8 mouse cellular contexts compared by ENCODE assay signal in the genomic region with DNA sequence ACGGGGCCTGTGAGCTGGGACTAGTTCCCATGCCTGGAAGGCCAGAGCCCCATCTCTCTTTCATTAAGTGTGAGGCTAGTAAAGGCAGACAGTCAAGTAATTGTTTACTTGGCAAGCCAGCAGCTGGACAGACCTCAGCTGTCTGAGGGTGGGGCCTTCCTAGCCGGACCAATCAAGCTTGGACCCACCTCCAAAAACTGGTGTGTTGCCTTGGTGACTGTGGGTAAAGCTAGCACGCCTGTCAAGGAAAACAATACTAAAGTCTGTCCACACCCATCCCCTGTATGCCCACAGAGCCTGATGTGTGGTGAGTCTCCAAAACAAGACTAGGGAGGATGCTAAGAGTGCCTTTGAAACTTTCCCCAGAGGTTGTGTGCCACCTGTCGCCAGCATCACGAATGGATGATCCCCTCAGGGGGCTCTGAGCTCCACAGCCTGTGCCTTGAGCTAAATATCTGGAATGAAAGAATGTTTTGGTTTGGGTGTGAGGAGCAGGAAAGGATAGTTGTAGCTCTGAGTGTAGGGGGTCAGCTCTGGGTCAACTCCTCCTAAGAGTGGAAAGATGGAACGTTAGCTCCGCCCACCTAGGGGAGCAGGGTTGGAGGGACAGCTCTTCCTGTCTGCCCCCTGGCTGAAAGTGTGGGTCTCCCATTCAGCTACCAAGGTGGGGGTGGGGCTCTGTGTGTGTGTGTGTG. TPM values are rescaled to one million over a fixed set of nuclear protein-coding genes. Genes with fewer than 3 reads are reported as not detected.
A peak's percentile ranks its signal among the peaks of the same experiment; 100 is the strongest.
DNase-seq lines count a peak whose midpoint lies in the region; ATAC-seq and TF ChIP-seq lines count a peak whose summit lies in the region.

No protein-coding gene starts in this region.

- H3K9ac ChIP-seq in forebrain, postnatal 0 days = no peak overlapping the region
- no peak overlapping the region for H3K9ac ChIP-seq in hindbrain, embryonic 13.5 days

- TF ChIP-seq POLR2A in myocyte (IDR thresholded peaks at IDR 0.05; ENCODE audit: insufficient read length, low read depth) = no peak

- no peak for TF ChIP-seq CTCF in forebrain, postnatal 0 days (IDR thresholded peaks at IDR 0.05; ENCODE audit: low read depth)

- no peak overlapping the region for H3K4me2 ChIP-seq in forebrain, postnatal 0 days (ENCODE audit: low read depth)
- no peak overlapping the region for H3K4me2 ChIP-seq in hindbrain, embryonic 13.5 days
- H3K4me2 ChIP-seq in myocyte (ENCODE audit: low read depth) = peak overlapping the region; percentile 69

- no peaks in the 10 kb centered on the region for H3K79me2 ChIP-seq in myocyte (ENCODE audit: control insufficient read depth, insufficient read depth)

- no peaks in the 10 kb centered on the region for H3K4me1 ChIP-seq in forebrain, postnatal 0 days (ENCODE audit: insufficient read depth)
- H3K4me1 ChIP-seq in hindbrain, embryonic 13.5 days (replicated peaks) = peaks cover 49% of the 10 kb centered on the region

- DNase-seq in A20 (ENCODE audit: low read depth, low spot score) (peak; percentile 47), NIH3T3 (ENCODE audit: low read depth) (peak; percentile 93), liver (peak; percentile 49)
- no peak for DNase-seq in forebrain, postnatal 0 days
- no peak for DNase-seq in left cerebral cortex, postnatal 4 days
- DNase-seq in cerebellum, adult 9-10 months = no peak

- ATAC-seq in forebrain, postnatal 0 days = peak; percentile 66
- peak; percentile 40; the same call in 1 of the 2 replicates for ATAC-seq in hindbrain, embryonic 13.5 days (ENCODE audit: low FRiP score)

- H3K36me3 ChIP-seq in forebrain, postnatal 0 days (ENCODE audit: insufficient read depth) = no peaks in the 10 kb centered on the region
- H3K36me3 ChIP-seq in hindbrain, embryonic 13.5 days = no peaks in the 10 kb centered on the region
- no peaks in the 10 kb centered on the region for H3K36me3 ChIP-seq in myocyte (ENCODE audit: control insufficient read depth, insufficient read depth)

- H3K4me3 ChIP-seq in forebrain, postnatal 0 days (ENCODE audit: low read depth, low read length) = no peak overlapping the region
- no peak overlapping the region for H3K4me3 ChIP-seq in hindbrain, embryonic 13.5 days
- H3K4me3 ChIP-seq in myocyte = no peak overlapping the region

- no peak overlapping the region for H3K27ac ChIP-seq in forebrain, postnatal 0 days (ENCODE audit: low read depth, low read length)
- H3K27ac ChIP-seq in hindbrain, embryonic 13.5 days = peak overlapping the region; percentile 68

- H3ac ChIP-seq in myocyte (ENCODE audit: control insufficient read depth, insufficient read length) = no peak overlapping the region

- 42% methylated on average over 7 of the region's 7 CpGs for WGBS in forebrain, postnatal 0 days
- WGBS in hindbrain, embryonic 13.5 days = 19% methylated on average over 7 of the region's 7 CpGs

- intact Hi-C loops in left cerebral cortex, postnatal 4 days (cut with DNase I) = no loop called here

- H3K9me3 ChIP-seq in forebrain, postnatal 0 days (ENCODE audit: low read length) = no peaks in the 10 kb centered on the region
- H3K9me3 ChIP-seq in hindbrain, embryonic 13.5 days = no peaks in the 10 kb centered on the region

- no peaks in the 10 kb centered on the region for H3K27me3 ChIP-seq in forebrain, postnatal 0 days (ENCODE audit: insufficient read depth, low read length)
- peaks cover 12% of the 10 kb centered on the region for H3K27me3 ChIP-seq in hindbrain, embryonic 13.5 days
- no peaks in the 10 kb centered on the region for H3K27me3 ChIP-seq in myocyte (ENCODE audit: control insufficient read depth, insufficient read depth, insufficient read length)

TF ChIP-seq in myocyte, 11 proteins besides CTCF, POLR2A, EP300 and RAD21:
- TF ChIP-seq MYOD1 (IDR thresholded peaks at IDR 0.05; ENCODE audit: control insufficient read depth in 1 of 3, insufficient read length in 2 of 3, low read depth in 2 of 3) (peak; percentile 6 to 58 (median 48)), TCF12 (IDR thresholded peaks at IDR 0.05; ENCODE audit: insufficient read depth, poor library complexity, severe bottlenecking) (no peak), MYOG (IDR thresholded peaks at IDR 0.05; ENCODE audit: control insufficient read depth in 1 of 3, insufficient read depth in 1 of 3, insufficient read length in 2 of 3, low read depth in 2 of 3) (peak; percentile 35 to 77 (median 49))
TF ChIP-seq in myocyte: peak in this region for 2.

RNA-seq across cellular contexts. Expression of gene Vsir, which starts 5.3 kb away (rescaled TPM):
- total RNA-seq in forebrain, postnatal 0 days (2014; rRNA removed) = 6.8 and 9.3 TPM in 2 replicates
- 2.5 TPM in 2 replicates for polyA plus RNA-seq in forebrain, postnatal 0 days (2015; fragmentation: Nextera tagmentation; extraction: Ambion mirVana)
- polyA plus RNA-seq in hindbrain, embryonic 13.5 days (2015; fragmentation: Nextera tagmentation; extraction: Ambion mirVana) = 2.2 and 2.3 TPM in 2 replicates
- polyA plus RNA-seq in myocyte (2012; fragmentation: generic; extraction: Trizol) = 5.3 TPM
- 1 to 10 TPM; 5.8 to 6.4 TPM for total RNA-seq in left cerebral cortex, postnatal 4 days (2021)

RNA-seq across cellular contexts. Expression of gene Gm17455, which starts 47.6 kb away (rescaled TPM):
- total RNA-seq in forebrain, postnatal 0 days (2014; rRNA removed) = 4.7 and 5.4 TPM in 2 replicates
- 9.4 and 10.6 TPM in 2 replicates for polyA plus RNA-seq in forebrain, postnatal 0 days (2015; fragmentation: Nextera tagmentation; extraction: Ambion mirVana)
- 9.3 and 13.2 TPM in 2 replicates for polyA plus RNA-seq in hindbrain, embryonic 13.5 days (2015; fragmentation: Nextera tagmentation; extraction: Ambion mirVana)
- polyA plus RNA-seq in myocyte (2012; fragmentation: generic; extraction: Trizol) = 20.5 TPM
- total RNA-seq in left cerebral cortex, postnatal 4 days (2021) = 1 to 10 TPM; 1.2 to 2.1 TPM

Comparison
In these comparisons a context has a peak if more than half of its experiments do, and no peak if none do; other contexts are left out.
1. DNase-seq: peak in A20 (single experiment), NIH3T3 (single experiment) and liver (single experiment); none in forebrain, postnatal 0 days (single experiment), left cerebral cortex, postnatal 4 days (single experiment) and cerebellum, adult 9-10 months (single experiment).